Mouse (Mus musculus): ENCODE data around the gene Kiz. TPM values are rescaled to one million over a fixed set of nuclear protein-coding genes. Genes with fewer than 3 reads are reported as not detected.

Gene Kiz
- polyA plus RNA-seq, 1 experiment: 13.8 TPM

DNA sequence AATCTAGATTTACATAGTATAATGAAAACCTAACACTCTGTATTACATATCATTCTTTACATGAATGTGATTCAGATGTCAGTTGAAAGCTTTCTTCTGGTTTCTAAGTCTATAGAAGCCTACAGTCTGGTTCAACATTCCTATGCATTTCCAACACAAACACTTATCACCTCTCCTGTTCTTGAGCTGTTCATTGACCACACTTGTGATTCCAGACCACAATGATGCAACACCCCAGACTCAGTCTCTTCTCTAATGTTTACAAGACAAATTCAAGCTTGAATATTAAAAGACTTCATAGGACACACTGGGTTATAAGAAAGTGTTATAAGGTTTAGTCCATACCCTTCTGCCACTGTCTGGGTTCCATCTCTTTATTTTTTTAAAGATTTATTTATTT, 153.4 kb downstream of the Kiz start:
- no peak for TF ChIP-seq CTCF (IDR thresholded peaks at IDR 0.05; ENCODE audit: extremely low read depth, insufficient read depth, low read length)
- no peak for TF ChIP-seq POLR2A (IDR thresholded peaks at IDR 0.05; ENCODE audit: extremely low read depth, insufficient read depth, low read length)
- Histone ChIP-seq H3K4me3 (ENCODE audit: insufficient read depth, low read length) (no peak overlapping the region), H3K4me1 (ENCODE audit: control insufficient read depth, insufficient read depth, low read length) (peaks cover 4% of the 10 kb centered on the region; the same call in 1 of the 2 replicates), H3K27ac (ENCODE audit: insufficient read depth, low read length) (no peak overlapping the region)

GRCm38 (mm10) chr2:147010141-147010540, 154.5 kb downstream of the Kiz start:
- TF ChIP-seq CTCF (IDR thresholded peaks at IDR 0.05; ENCODE audit: extremely low read depth, insufficient read depth, low read length) (no peak), POLR2A (IDR thresholded peaks at IDR 0.05; ENCODE audit: extremely low read depth, insufficient read depth, low read length) (no peak)
- Histone ChIP-seq H3K27ac (ENCODE audit: insufficient read depth, low read length) (no peak overlapping the region), H3K4me1 (ENCODE audit: control insufficient read depth, insufficient read depth, low read length) (peaks cover 4% of the 10 kb centered on the region; the same call in 1 of the 2 replicates), H3K4me3 (ENCODE audit: insufficient read depth, low read length) (no peak overlapping the region)

GRCm38 (mm10) chr2:147010952-147011351, 155.3 kb downstream of the Kiz start:
- H3K4me1 ChIP-seq (ENCODE audit: control insufficient read depth, insufficient read depth, low read length): peaks cover 4% of the 10 kb centered on the region; the same call in 1 of the 2 replicates
- no peak overlapping the region for H3K4me3 ChIP-seq (ENCODE audit: insufficient read depth, low read length)
- TF ChIP-seq POLR2A (IDR thresholded peaks at IDR 0.05; ENCODE audit: extremely low read depth, insufficient read depth, low read length) (no peak), CTCF (IDR thresholded peaks at IDR 0.05; ENCODE audit: extremely low read depth, insufficient read depth, low read length) (no peak)
- H3K27ac ChIP-seq (ENCODE audit: insufficient read depth, low read length): no peak overlapping the region

- no peak overlapping the region; the same call in 1 of the 2 replicates for H3K4me3 ChIP-seq (ENCODE audit: insufficient read depth, low read length)
- H3K4me1 ChIP-seq (ENCODE audit: control insufficient read depth, insufficient read depth, low read length): peaks cover 4% of the 10 kb centered on the region; the same call in 1 of the 2 replicates
- TF ChIP-seq POLR2A (IDR thresholded peaks at IDR 0.05; ENCODE audit: extremely low read depth, insufficient read depth, low read length): no peak
- TF ChIP-seq CTCF (IDR thresholded peaks at IDR 0.05; ENCODE audit: extremely low read depth, insufficient read depth, low read length): no peak
- no peak overlapping the region for H3K27ac ChIP-seq (ENCODE audit: insufficient read depth, low read length)
Observed at GRCm38 (mm10) chr2:147011474-147012140, 155.9 kb downstream of the Kiz start.

DNA sequence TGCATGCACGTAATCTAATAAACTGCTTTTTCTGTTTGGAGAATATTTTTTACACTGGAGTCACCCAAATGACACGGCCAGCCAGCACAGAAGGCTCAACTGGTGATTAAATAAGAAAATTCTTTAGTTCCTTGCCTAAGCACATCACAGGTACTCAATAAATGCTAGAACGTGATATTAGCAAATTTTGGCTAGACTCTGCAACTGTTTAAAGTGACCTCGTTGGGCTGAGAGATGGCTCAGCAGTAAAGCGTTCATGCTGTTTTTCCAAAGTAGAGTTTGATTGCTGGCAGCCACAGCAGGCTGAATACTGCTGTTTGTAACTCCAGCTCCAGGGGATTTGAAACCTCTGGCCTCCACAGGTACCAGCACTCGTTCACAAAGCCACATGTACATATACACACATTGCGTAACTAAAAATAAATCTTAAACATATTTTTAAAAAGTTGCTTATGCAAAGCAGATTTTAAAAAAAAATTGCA, 156.5 kb downstream of the Kiz start:
- TF ChIP-seq POLR2A (IDR thresholded peaks at IDR 0.05; ENCODE audit: extremely low read depth, insufficient read depth, low read length): no peak
- TF ChIP-seq CTCF (IDR thresholded peaks at IDR 0.05; ENCODE audit: extremely low read depth, insufficient read depth, low read length): no peak

DNA sequence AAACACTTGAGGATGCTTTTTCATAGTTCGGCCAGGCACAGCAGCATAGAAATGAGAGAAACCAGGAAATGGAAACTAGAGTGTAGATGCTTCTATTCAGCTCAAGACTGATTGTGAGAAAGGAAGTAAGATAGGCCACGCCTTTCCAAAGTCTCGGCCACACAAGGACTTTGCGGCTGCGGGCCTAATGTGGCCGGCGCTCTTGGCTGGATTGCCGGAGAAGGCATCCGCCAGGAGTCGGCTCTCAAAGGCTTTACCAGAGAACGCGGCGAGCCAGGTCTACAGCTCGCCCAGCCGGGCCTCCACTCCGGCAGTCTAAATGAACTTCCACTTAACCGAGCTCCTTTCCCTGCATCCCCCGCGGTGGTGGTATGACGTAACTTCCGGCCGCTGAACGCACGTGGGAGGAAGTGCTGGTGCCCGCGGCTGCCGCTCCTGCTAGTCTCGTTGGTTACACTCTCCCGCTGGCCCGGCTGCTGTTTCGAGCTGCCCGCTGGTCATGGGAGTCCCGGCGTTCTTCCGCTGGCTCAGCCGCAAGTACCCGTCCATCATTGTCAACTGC, 157.0 kb downstream of the Kiz start, which contains the start of gene Xrn2:
Xrn2 (plus strand) TSS at position 374 of the 562 bp plus-strand sequence.
- Histone ChIP-seq H3K4me3 (ENCODE audit: insufficient read depth, low read length) (peak within 1 kb of the TSS; percentile 71), H3K4me1 (ENCODE audit: control insufficient read depth, insufficient read depth, low read length) (peaks cover 4% of the 10 kb centered on the region; the same call in 1 of the 2 replicates), H3K27ac (ENCODE audit: insufficient read depth, low read length) (peak within 1 kb of the TSS; percentile 93)
- no peak for TF ChIP-seq CTCF (IDR thresholded peaks at IDR 0.05; ENCODE audit: extremely low read depth, insufficient read depth, low read length)
- peak; percentile 94 for TF ChIP-seq POLR2A (IDR thresholded peaks at IDR 0.05; ENCODE audit: extremely low read depth, insufficient read depth, low read length)

More for the DNA sequence above, 156.5 kb downstream of the Kiz start:
- peak overlapping the region; percentile 71 for H3K4me3 ChIP-seq (ENCODE audit: insufficient read depth, low read length)
- H3K27ac ChIP-seq (ENCODE audit: insufficient read depth, low read length): no peak overlapping the region
- H3K4me1 ChIP-seq (ENCODE audit: control insufficient read depth, insufficient read depth, low read length): peaks cover 4% of the 10 kb centered on the region; the same call in 1 of the 2 replicates

- Histone ChIP-seq H3K4me1 (ENCODE audit: control insufficient read depth, insufficient read depth, low read length) (peaks cover 4% of the 10 kb centered on the region; the same call in 1 of the 2 replicates), H3K4me3 (ENCODE audit: insufficient read depth, low read length) (peak overlapping the region; percentile 71), H3K27ac (ENCODE audit: insufficient read depth, low read length) (0 out of 2 replicates have a peak overlapping the region, but pooled peaks have one; percentile 48)
- TF ChIP-seq POLR2A (IDR thresholded peaks at IDR 0.05; ENCODE audit: extremely low read depth, insufficient read depth, low read length) (no peak), CTCF (IDR thresholded peaks at IDR 0.05; ENCODE audit: extremely low read depth, insufficient read depth, low read length) (no peak)
Observed at GRCm38 (mm10) chr2:147013194-147013969, 157.7 kb downstream of the Kiz start.

DNA sequence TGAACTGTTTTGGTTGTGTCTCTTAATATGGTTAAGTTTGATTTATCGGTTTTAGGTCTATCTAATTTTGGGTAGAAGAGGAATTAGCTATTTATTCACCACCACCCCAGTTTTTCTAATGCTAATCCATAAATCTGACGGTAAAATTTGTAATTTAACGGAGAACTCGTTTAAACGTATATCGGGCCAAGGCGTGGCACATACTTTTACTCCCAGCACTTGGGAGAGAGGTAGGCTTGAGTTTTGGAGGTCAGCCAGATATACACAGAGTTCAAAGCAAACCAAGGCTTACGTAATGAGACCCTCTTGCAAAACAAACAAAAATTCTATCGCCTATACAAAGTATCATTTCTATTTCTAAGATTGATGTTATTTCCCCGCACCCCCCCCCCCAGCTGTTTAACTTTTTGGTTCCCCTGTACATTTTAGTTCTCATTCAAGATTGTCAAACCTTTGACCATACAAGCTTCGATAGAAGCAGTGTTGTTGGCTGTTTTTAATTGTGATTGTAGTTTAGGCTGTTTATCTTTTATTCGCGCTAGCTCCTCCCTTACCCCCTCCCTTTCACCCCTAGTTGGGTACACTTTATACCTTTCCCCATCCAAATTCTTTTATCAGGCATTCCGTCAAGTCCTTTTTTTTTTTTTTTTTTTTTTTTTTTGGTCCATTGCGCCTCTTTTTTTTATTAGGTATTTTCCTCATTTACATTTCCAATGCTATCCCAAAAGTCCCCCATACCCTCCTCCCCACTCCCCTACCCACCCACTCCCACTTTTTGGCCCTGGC, 158.6 kb downstream of the Kiz start:
- Histone ChIP-seq H3K4me3 (ENCODE audit: insufficient read depth, low read length) (peak overlapping the region; percentile 71; the same call in 1 of the 2 replicates), H3K27ac (ENCODE audit: insufficient read depth, low read length) (no peak overlapping the region), H3K4me1 (ENCODE audit: control insufficient read depth, insufficient read depth, low read length) (peaks cover 4% of the 10 kb centered on the region; the same call in 1 of the 2 replicates)
- no peak for TF ChIP-seq POLR2A (IDR thresholded peaks at IDR 0.05; ENCODE audit: extremely low read depth, insufficient read depth, low read length)
- TF ChIP-seq CTCF (IDR thresholded peaks at IDR 0.05; ENCODE audit: extremely low read depth, insufficient read depth, low read length): no peak

Other genes with a start within 250 kb of the Kiz start
- gene Xrn2, start 157.1 kb downstream of the Kiz start, polyA plus RNA-seq (2012; rRNA removed): 27.6 and 28.1 TPM in 2 replicates
- gene Nkx2-4, start 229.6 kb downstream of the Kiz start, polyA plus RNA-seq (2012; rRNA removed): not detected in 2 replicates